Mouse (Mus musculus) embryonic fibroblast, embryonic 13.5 days (primary cell): ENCODE data around the gene Ank2.

Experiments used
- CTCF ChIP-seq: IDR thresholded peaks from 2 replicates; pipeline ENCODE4 v1.5.1; 2011; ENCODE audit warnings: mild to moderate bottlenecking, control low read depth, low read length, moderate library complexity, borderline replicate concordance; ENCODE audit not compliant: insufficient read depth
- POLR2A ChIP-seq: IDR thresholded peaks from 2 replicates; pipeline ENCODE4 v1.6.1; 2011; ENCODE audit warnings: low read depth, mild to moderate bottlenecking, control low read depth, low read length, moderate library complexity

DNA sequence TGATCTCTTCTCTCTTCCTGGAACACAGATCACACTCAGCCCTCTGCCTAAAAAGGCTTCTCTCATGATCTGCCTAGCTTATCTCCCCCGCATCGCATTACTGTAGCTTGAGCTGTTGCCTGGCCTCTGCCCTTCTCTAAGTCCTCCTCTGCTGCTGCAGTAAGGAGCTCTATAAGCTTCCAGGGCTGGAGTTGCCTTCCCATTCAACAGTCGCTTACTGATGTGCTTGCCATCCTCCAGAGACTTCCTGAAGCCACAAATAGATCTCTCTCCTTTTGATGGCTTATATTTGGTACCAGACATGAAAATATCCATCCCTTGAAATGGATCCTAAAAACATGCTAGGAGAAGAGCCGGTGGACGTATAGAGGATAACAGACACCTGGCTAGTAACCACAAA lies 290.3 kb downstream of the Ank2 start:
- no peak for TF ChIP-seq CTCF
- no peak for TF ChIP-seq POLR2A
